Mouse (Mus musculus): Measurements from ENCODE around the gene Ufsp2. TPM values are rescaled to one million over a fixed set of nuclear protein-coding genes. Genes with fewer than 3 reads are reported as not detected.

Ufsp2 gene
- 21.8 and 23.0 TPM in 2 replicates for polyA plus RNA-seq (2012; rRNA removed)

GRCm38 (mm10) chr8:45975126-45975836 lies at the start of gene Ufsp2, which contains the start of gene 1700029J07Rik:
Gene Ufsp2, plus strand, starts transcription at chr8:45975528.
Gene 1700029J07Rik, minus strand, starts transcription at chr8:45975252.

GRCm38 (mm10) chr8:45934582-45935014 lies 40.7 kb upstream of the Ufsp2 start, which contains the start of gene Ccdc110:
Gene Ccdc110, plus strand, starts transcription at chr8:45934619.

GRCm38 (mm10) chr8:45999138-45999783 lies 23.9 kb downstream of the Ufsp2 start, which contains the start of gene Lrp2bp:
Gene Lrp2bp, plus strand, starts transcription at chr8:45999303.

GRCm38 (mm10) chr8:46005596-46005995 lies 30.3 kb downstream of the Ufsp2 start, which contains the start of gene Ankrd37:
Gene Ankrd37, minus strand, starts transcription at chr8:46005707.

Other genes starting within 250 kb of the Ufsp2 start
- 0.52 and 1.3 TPM in 2 replicates for gene Pdlim3, start 90.1 kb upstream of the Ufsp2 start, polyA plus RNA-seq (2012; rRNA removed)
- not detected in 2 replicates for gene Ccdc110, start 40.9 kb upstream of the Ufsp2 start, polyA plus RNA-seq (2012; rRNA removed)
- 0.66 and 0.81 TPM in 2 replicates for gene 1700029J07Rik, start 276 bp upstream of the Ufsp2 start, polyA plus RNA-seq (2012; rRNA removed)
- 0.03 and 0.08 TPM in 2 replicates for gene Lrp2bp, start 23.8 kb downstream of the Ufsp2 start, polyA plus RNA-seq (2012; rRNA removed)
- 2.3 and 2.8 TPM in 2 replicates for gene Ankrd37, start 30.2 kb downstream of the Ufsp2 start, polyA plus RNA-seq (2012; rRNA removed)
- gene Cfap97, start 176.2 kb downstream of the Ufsp2 start, polyA plus RNA-seq (2012; rRNA removed), result 4.4 and 4.6 TPM in 2 replicates
- 4.6 and 4.8 TPM in 2 replicates for gene Snx25, start 176.6 kb downstream of the Ufsp2 start, polyA plus RNA-seq (2012; rRNA removed)
- 53.0 and 56.8 TPM in 2 replicates for gene Slc25a4, start 235.8 kb downstream of the Ufsp2 start, polyA plus RNA-seq (2012; rRNA removed)

All from liver, embryonic 14 days (tissue).